Mouse (Mus musculus): ENCODE data around the gene Kat2a.

- no peak for TF ChIP-seq CTCF (IDR thresholded peaks at IDR 0.05; ENCODE audit: low read depth)
- TF ChIP-seq EP300 (optimal IDR thresholded peaks at IDR 0.05): no peak
Measured at GRCm38 (mm10) chr11:100728601-100729000, 16.3 kb upstream of the Kat2a start.

Measured in stomach, postnatal 0 days (tissue).